Mouse (Mus musculus) neural tube, embryonic 11.5 days (tissue): ENCODE results near the gene Syna. TPM values are rescaled to one million over a fixed set of nuclear protein-coding genes. Genes with fewer than 3 reads are reported as not detected.

Experiments used
- ATAC-seq: fragments of 200-750 bp; cut with Nextera tagmentation; 2 replicates; pipeline ENCODE4 v1.8.0; 2017; ENCODE audit warnings: moderate number of reproducible peaks, mild to moderate bottlenecking, moderate TSS enrichment, moderate library complexity; ENCODE audit not compliant: insufficient read depth, low FRiP score, low TSS enrichment
- DNase-seq: peaks from one replicate; pipeline ENCODE4 v3.0.0-alpha.2; 2015; ENCODE audit warnings: low spot score
- H3K27ac ChIP-seq: fragments of 300-500 bp; sonication (generic); 2 replicates; pipeline ENCODE4 v1.5.1; 2014; ENCODE audit warnings: low read depth, mild to moderate bottlenecking, low read length
- H3K27me3 ChIP-seq: fragments of 300-500 bp; sonication (generic); 2 replicates; pipeline ENCODE4 v1.6.1; 2014; ENCODE audit warnings: mild to moderate bottlenecking, low read length, mixed read lengths; ENCODE audit not compliant: control insufficient read depth, insufficient read depth
- H3K36me3 ChIP-seq: fragments of 300-500 bp; sonication (generic); 2 replicates; pipeline ENCODE4 v1.6.1; 2014; ENCODE audit warnings: mild to moderate bottlenecking, low read length, moderate library complexity, mixed read lengths; ENCODE audit not compliant: control insufficient read depth, insufficient read depth
- H3K4me1 ChIP-seq: fragments of 300-500 bp; sonication (generic); 2 replicates; pipeline ENCODE4 v1.6.1; 2014; ENCODE audit warnings: low read length, mixed read lengths; ENCODE audit not compliant: control insufficient read depth, insufficient read depth
- H3K4me2 ChIP-seq: fragments of 300-500 bp; sonication (generic); 2 replicates; pipeline ENCODE4 v1.6.1; 2014; ENCODE audit warnings: low read depth, mild to moderate bottlenecking, moderate library complexity
- H3K4me3 ChIP-seq: fragments of 300-500 bp; sonication (generic); 2 replicates; pipeline ENCODE4 v1.5.1; 2014; ENCODE audit warnings: low read depth, low read length
- H3K9ac ChIP-seq: fragments of 300-500 bp; sonication (generic); 2 replicates; pipeline ENCODE4 v1.6.1; 2014; ENCODE audit warnings: mild to moderate bottlenecking, low read length
- H3K9me3 ChIP-seq: fragments of 300-500 bp; sonication (generic); 2 replicates; pipeline ENCODE4 v1.6.1; 2016; ENCODE audit warnings: low read length; ENCODE audit not compliant: control insufficient read depth
- WGBS: fragments of 180-500 bp; shearing (Covaris S2); extraction: QIAGEN DNeasy Blood & Tissue Kit; methylation state at CpG from one replicate; pipeline ENCODE4 v1.1.7; 2014; 5-methylcytosine and 5-hydroxymethylcytosine counted together
- polyA plus RNA-seq: library from polyadenylated mRNA; unstranded; fragments of >200 nt; fragmentation: Nextera tagmentation; extraction: Ambion mirVana; gene quantifications from 2 replicates; pipeline ENCODE4 v1.2.1, GENCODE M21; 2014

Gene Syna
- polyA plus RNA-seq, 1 experiment from 2014 or later, result not detected

- Histone ChIP-seq H3K4me3 (no peak overlapping the region), H3K4me2 (peak overlapping the region; percentile 72; the same call in 1 of the 2 replicates)
- DNase-seq, result no peak
These were observed 23.9 kb upstream of the Syna start for GRCm38 (mm10) chr5:134583884-134584213.

GRCm38 (mm10) chr5:134583006-134583883 is 23.3 kb upstream of the Syna start:
- no peak for ATAC-seq
- Histone ChIP-seq H3K27me3 (no peaks in the 10 kb centered on the region), H3K9me3 (no peaks in the 10 kb centered on the region), H3K4me3 (peak overlapping the region; percentile 85), H3K9ac (peak overlapping the region; percentile 77), H3K36me3 (0 out of 2 replicates have a peak, but pooled peaks cover 2% of the 10 kb centered on the region), H3K4me2 (peak overlapping the region; percentile 72), H3K27ac (no peak overlapping the region), H3K4me1 (peaks cover 4% of the 10 kb centered on the region; the same call in 1 of the 2 replicates)
- no peak for DNase-seq
- 33% methylated on average over 15 of the region's 15 CpGs for WGBS

More at GRCm38 (mm10) chr5:134583884-134584213, 23.9 kb upstream of the Syna start:
- no peak for ATAC-seq
- Histone ChIP-seq H3K4me1 (peaks cover 4% of the 10 kb centered on the region; the same call in 1 of the 2 replicates), H3K9ac (no peak overlapping the region), H3K27ac (no peak overlapping the region), H3K36me3 (0 out of 2 replicates have a peak, but pooled peaks cover 2% of the 10 kb centered on the region), H3K9me3 (no peaks in the 10 kb centered on the region), H3K27me3 (no peaks in the 10 kb centered on the region)
- WGBS, result 78% methylated on average over 3 of the region's 3 CpGs

- Histone ChIP-seq H3K4me2 (peak overlapping the region; percentile 72), H3K27ac (no peak overlapping the region), H3K9me3 (no peaks in the 10 kb centered on the region), H3K27me3 (no peaks in the 10 kb centered on the region), H3K36me3 (0 out of 2 replicates have a peak, but pooled peaks cover 2% of the 10 kb centered on the region), H3K4me3 (peak overlapping the region; percentile 85), H3K4me1 (peaks cover 4% of the 10 kb centered on the region; the same call in 1 of the 2 replicates), H3K9ac (peak overlapping the region; percentile 77)
- peak; percentile 96 for DNase-seq
- WGBS, result 8% methylated on average over 27 of the region's 30 CpGs
- peak; percentile 88 for ATAC-seq
These were observed 22.4 kb upstream of the Syna start for GRCm38 (mm10) chr5:134582221-134582907.

GRCm38 (mm10) chr5:134581146-134581545 is 21.2 kb upstream of the Syna start, which contains the start of gene Rfc2:
Rfc2 (plus strand) TSS chr5:134581366.
- Histone ChIP-seq H3K9me3 (no peaks in the 10 kb centered on the region), H3K36me3 (no peaks in the 10 kb centered on the region), H3K4me2 (no peak within 1 kb of the TSS), H3K9ac (no peak within 1 kb of the TSS), H3K4me1 (peaks cover 4% of the 10 kb centered on the region; the same call in 1 of the 2 replicates), H3K27me3 (no peaks in the 10 kb centered on the region), H3K4me3 (no peak within 1 kb of the TSS), H3K27ac (no peak within 1 kb of the TSS)
- ATAC-seq, result no peak
- DNase-seq, result no peak
- 88% methylated on average over 5 of the region's 5 CpGs for WGBS

GRCm38 (mm10) chr5:134579135-134579534 is 19.2 kb upstream of the Syna start:
- Histone ChIP-seq H3K27ac (no peak overlapping the region), H3K27me3 (no peaks in the 10 kb centered on the region), H3K9me3 (no peaks in the 10 kb centered on the region), H3K36me3 (no peaks in the 10 kb centered on the region), H3K4me3 (no peak overlapping the region), H3K9ac (no peak overlapping the region), H3K4me2 (no peak overlapping the region), H3K4me1 (peaks cover 4% of the 10 kb centered on the region; the same call in 1 of the 2 replicates)
- WGBS, result 65% methylated on average over 3 of the region's 3 CpGs
- ATAC-seq, result no peak
- DNase-seq, result no peak

GRCm38 (mm10) chr5:134577534-134577933 is 17.6 kb upstream of the Syna start:
- WGBS, result 87% methylated on average over 7 of the region's 7 CpGs
- Histone ChIP-seq H3K36me3 (no peaks in the 10 kb centered on the region), H3K27me3 (no peaks in the 10 kb centered on the region), H3K4me1 (peaks cover under 1% of the 10 kb centered on the region; the same call in 1 of the 2 replicates), H3K27ac (no peak overlapping the region), H3K9me3 (no peaks in the 10 kb centered on the region), H3K4me3 (no peak overlapping the region), H3K4me2 (no peak overlapping the region), H3K9ac (no peak overlapping the region)
- no peak for ATAC-seq
- no peak for DNase-seq

- ATAC-seq (no peak), DNase-seq (no peak)
- H3K27ac ChIP-seq, result no peak overlapping the region
- H3K9ac ChIP-seq, result no peak overlapping the region
- no peaks in the 10 kb centered on the region for H3K9me3 ChIP-seq
- 78% methylated on average over 14 of the region's 14 CpGs for WGBS
- no peak overlapping the region for H3K4me2 ChIP-seq
- H3K4me3 ChIP-seq, result no peak overlapping the region
- H3K4me1 ChIP-seq, result peaks cover 4% of the 10 kb centered on the region; the same call in 1 of the 2 replicates
- no peaks in the 10 kb centered on the region for H3K36me3 ChIP-seq
- no peaks in the 10 kb centered on the region for H3K27me3 ChIP-seq
These were observed 16.7 kb upstream of the Syna start for GRCm38 (mm10) chr5:134576517-134577220.

GRCm38 (mm10) chr5:134575833-134576232 is 15.9 kb upstream of the Syna start:
- no peak overlapping the region for H3K9ac ChIP-seq
- 94% methylated on average over 5 of the region's 5 CpGs for WGBS
- H3K4me3 ChIP-seq, result no peak overlapping the region
- no peak for ATAC-seq
- H3K9me3 ChIP-seq, result no peaks in the 10 kb centered on the region
- no peaks in the 10 kb centered on the region for H3K36me3 ChIP-seq
- peaks cover 4% of the 10 kb centered on the region; the same call in 1 of the 2 replicates for H3K4me1 ChIP-seq
- no peak overlapping the region for H3K27ac ChIP-seq
- no peaks in the 10 kb centered on the region for H3K27me3 ChIP-seq
- no peak overlapping the region for H3K4me2 ChIP-seq
- DNase-seq, result no peak
